Mouse (Mus musculus): ENCODE measurements at regions not wholly inside any gene's neighbourhood (a gene's known extent, or its start where the extent isn't known, plus 50 kb on each side); places are given as distances from the start of the nearest gene placed in this dataset.

GRCm38 (mm10) chr8:49243002-49243401 lies 399.3 kb upstream of the Tenm3 start:
- TF ChIP-seq CTCF (IDR thresholded peaks at IDR 0.05; ENCODE audit: low read depth), result no peak
- no peak overlapping the region for H3K4me3 ChIP-seq (ENCODE audit: low read depth, low read length)
- no peaks in the 10 kb centered on the region for H3K36me3 ChIP-seq (ENCODE audit: control insufficient read depth, insufficient read depth)
- H3K27ac ChIP-seq (ENCODE audit: low read depth, low read length), result no peak overlapping the region
- no peaks in the 10 kb centered on the region for H3K27me3 ChIP-seq (replicated peaks; ENCODE audit: control insufficient read depth, insufficient read depth, low read length)
- H3K9me3 ChIP-seq (ENCODE audit: control insufficient read depth), result no peaks in the 10 kb centered on the region
- H3K4me2 ChIP-seq (replicated peaks; ENCODE audit: low read depth), result no peak overlapping the region
- no peaks in the 10 kb centered on the region for H3K4me1 ChIP-seq (replicated peaks; ENCODE audit: control insufficient read depth, insufficient read depth, low read length)
- WGBS, result 68% methylated on average over 5 of the region's 5 CpGs
- no peak for ATAC-seq
- no peak overlapping the region for H3K9ac ChIP-seq (ENCODE audit: low read depth, low read length)

- H3K4me1 ChIP-seq (replicated peaks; ENCODE audit: control insufficient read depth, insufficient read depth, low read length), result no peaks in the 10 kb centered on the region
- H3K36me3 ChIP-seq (ENCODE audit: control insufficient read depth, insufficient read depth), result no peaks in the 10 kb centered on the region
- H3K9ac ChIP-seq (ENCODE audit: low read depth, low read length), result no peak overlapping the region
- no peaks in the 10 kb centered on the region for H3K27me3 ChIP-seq (replicated peaks; ENCODE audit: control insufficient read depth, insufficient read depth, low read length)
- H3K4me2 ChIP-seq (replicated peaks; ENCODE audit: low read depth), result no peak overlapping the region
- H3K4me3 ChIP-seq (ENCODE audit: low read depth, low read length), result no peak overlapping the region
- H3K9me3 ChIP-seq (ENCODE audit: control insufficient read depth), result no peaks in the 10 kb centered on the region
- no peak overlapping the region for H3K27ac ChIP-seq (ENCODE audit: low read depth, low read length)
- TF ChIP-seq CTCF (IDR thresholded peaks at IDR 0.05; ENCODE audit: low read depth), result no peak
- ATAC-seq, result no peak
- 71% methylated on average over 4 of the region's 4 CpGs for WGBS
Measured at GRCm38 (mm10) chr8:49236822-49237071, 393.0 kb upstream of the Tenm3 start.

- no peaks in the 10 kb centered on the region for H3K9me3 ChIP-seq (ENCODE audit: control insufficient read depth)
- H3K9ac ChIP-seq (ENCODE audit: low read depth, low read length), result no peak overlapping the region
- no peaks in the 10 kb centered on the region for H3K36me3 ChIP-seq (ENCODE audit: control insufficient read depth, insufficient read depth)
- H3K4me3 ChIP-seq (ENCODE audit: low read depth, low read length), result no peak overlapping the region
- no peak for TF ChIP-seq CTCF (IDR thresholded peaks at IDR 0.05; ENCODE audit: low read depth)
- ATAC-seq, result no peak
- 91% methylated on average over 7 of the region's 7 CpGs for WGBS
- no peaks in the 10 kb centered on the region for H3K27me3 ChIP-seq (replicated peaks; ENCODE audit: control insufficient read depth, insufficient read depth, low read length)
- H3K27ac ChIP-seq (ENCODE audit: low read depth, low read length), result no peak overlapping the region
- no peak overlapping the region for H3K4me2 ChIP-seq (replicated peaks; ENCODE audit: low read depth)
- H3K4me1 ChIP-seq (replicated peaks; ENCODE audit: control insufficient read depth, insufficient read depth, low read length), result no peaks in the 10 kb centered on the region
Measured at GRCm38 (mm10) chr8:49236021-49236821, 392.5 kb upstream of the Tenm3 start.

DNA sequence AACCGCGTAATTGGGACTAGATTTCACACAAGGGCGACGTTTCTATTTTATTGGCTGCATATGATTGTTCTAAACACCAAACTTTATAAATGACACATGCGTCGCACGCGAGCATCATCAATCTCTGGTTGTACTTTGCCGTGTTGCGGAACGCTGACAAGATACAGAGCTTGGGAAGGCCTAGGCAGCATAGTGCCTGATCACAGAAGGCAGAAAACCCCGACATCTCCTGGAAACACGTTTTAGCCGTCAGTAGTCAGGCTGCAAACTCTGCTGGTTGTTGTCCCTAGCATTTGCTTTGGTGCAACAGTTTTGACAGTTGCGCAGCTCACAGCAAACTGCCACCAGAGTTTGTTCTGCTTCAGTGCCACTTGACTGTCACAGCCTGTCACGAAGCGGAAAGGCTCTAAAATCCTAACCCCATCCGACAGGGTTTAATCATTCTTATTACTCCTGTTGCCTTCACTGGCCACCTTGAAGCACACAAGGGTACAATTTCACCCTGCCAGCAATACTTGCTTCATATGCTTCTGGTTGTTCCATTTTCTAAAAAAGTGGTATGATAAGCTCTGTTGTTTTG lies 380.2 kb upstream of the Tenm3 start:
- no peak for ATAC-seq
- WGBS, result 82% methylated on average over 18 of the region's 18 CpGs
- Histone ChIP-seq H3K9ac (ENCODE audit: low read depth, low read length) (no peak overlapping the region), H3K4me2 (replicated peaks; ENCODE audit: low read depth) (no peak overlapping the region), H3K36me3 (ENCODE audit: control insufficient read depth, insufficient read depth) (no peaks in the 10 kb centered on the region), H3K4me1 (replicated peaks; ENCODE audit: control insufficient read depth, insufficient read depth, low read length) (no peaks in the 10 kb centered on the region), H3K27ac (ENCODE audit: low read depth, low read length) (no peak overlapping the region), H3K4me3 (ENCODE audit: low read depth, low read length) (no peak overlapping the region), H3K27me3 (replicated peaks; ENCODE audit: control insufficient read depth, insufficient read depth, low read length) (no peaks in the 10 kb centered on the region), H3K9me3 (ENCODE audit: control insufficient read depth) (no peaks in the 10 kb centered on the region)
- no peak for TF ChIP-seq CTCF (IDR thresholded peaks at IDR 0.05; ENCODE audit: low read depth)

DNA sequence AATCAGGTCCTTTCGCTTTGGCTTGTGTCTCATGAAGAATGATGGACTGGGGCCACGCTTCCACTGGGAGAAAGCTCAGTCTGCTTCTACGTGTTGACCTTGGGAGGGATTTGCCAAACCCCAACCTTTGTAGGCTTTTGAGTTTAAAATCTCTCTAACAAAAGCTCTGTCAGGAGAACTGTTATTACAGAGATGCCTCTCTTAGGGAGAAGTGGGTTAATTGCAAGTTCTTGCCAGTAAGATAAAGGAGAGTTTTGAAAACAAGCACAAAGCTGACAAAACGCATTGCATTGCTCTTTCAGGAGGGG lies 351.5 kb upstream of the Tenm3 start:
- no peak for ATAC-seq
- Histone ChIP-seq H3K4me2 (replicated peaks; ENCODE audit: low read depth) (no peak overlapping the region), H3K4me3 (ENCODE audit: low read depth, low read length) (no peak overlapping the region), H3K9me3 (ENCODE audit: control insufficient read depth) (no peaks in the 10 kb centered on the region), H3K9ac (ENCODE audit: low read depth, low read length) (no peak overlapping the region), H3K4me1 (replicated peaks; ENCODE audit: control insufficient read depth, insufficient read depth, low read length) (no peaks in the 10 kb centered on the region), H3K36me3 (ENCODE audit: control insufficient read depth, insufficient read depth) (no peaks in the 10 kb centered on the region), H3K27ac (ENCODE audit: low read depth, low read length) (no peak overlapping the region), H3K27me3 (replicated peaks; ENCODE audit: control insufficient read depth, insufficient read depth, low read length) (no peaks in the 10 kb centered on the region)
- TF ChIP-seq CTCF (IDR thresholded peaks at IDR 0.05; ENCODE audit: low read depth), result no peak
- 81% methylated on average over 4 of the region's 4 CpGs for WGBS

GRCm38 (mm10) chr8:49194592-49195332 lies 351.0 kb upstream of the Tenm3 start:
- Histone ChIP-seq H3K4me2 (replicated peaks; ENCODE audit: low read depth) (no peak overlapping the region), H3K9me3 (ENCODE audit: control insufficient read depth) (no peaks in the 10 kb centered on the region), H3K27ac (ENCODE audit: low read depth, low read length) (no peak overlapping the region), H3K36me3 (ENCODE audit: control insufficient read depth, insufficient read depth) (no peaks in the 10 kb centered on the region), H3K27me3 (replicated peaks; ENCODE audit: control insufficient read depth, insufficient read depth, low read length) (no peaks in the 10 kb centered on the region), H3K4me1 (replicated peaks; ENCODE audit: control insufficient read depth, insufficient read depth, low read length) (no peaks in the 10 kb centered on the region), H3K9ac (ENCODE audit: low read depth, low read length) (no peak overlapping the region), H3K4me3 (ENCODE audit: low read depth, low read length) (no peak overlapping the region)
- WGBS, result 80% methylated on average over 11 of the region's 11 CpGs
- TF ChIP-seq CTCF (IDR thresholded peaks at IDR 0.05; ENCODE audit: low read depth), result no peak
- ATAC-seq, result no peak
